Mouse (Mus musculus): ENCODE measurements at regions not wholly inside any gene's neighbourhood (a gene's known extent, or its start where the extent isn't known, plus 50 kb on each side); places are given as distances from the start of the nearest gene placed in this dataset.

DNA sequence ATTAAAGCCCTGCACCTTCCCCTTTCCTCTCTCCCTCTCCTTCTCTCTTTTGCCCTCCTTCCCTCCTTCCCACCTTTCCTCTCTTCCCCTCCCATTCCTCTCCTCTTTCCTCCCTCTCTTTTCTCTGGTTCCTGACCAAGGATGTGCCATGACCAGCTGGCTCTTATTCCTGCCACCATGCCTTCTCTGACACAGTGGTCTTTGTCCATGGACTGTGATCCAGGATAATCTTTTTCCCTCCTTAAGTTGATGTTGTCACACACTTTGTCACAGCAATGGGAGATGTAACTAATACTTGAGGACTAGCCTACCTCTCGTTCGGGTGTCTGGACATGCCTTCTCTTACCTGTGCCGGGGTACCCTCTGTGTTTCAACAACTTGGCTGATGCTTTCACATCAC lies 86.4 kb downstream of the Anapc4 start:
- no peak for DNase-seq (ENCODE audit: low read depth, low spot score)
- Histone ChIP-seq H3K4me1 (ENCODE audit: control insufficient read depth in 2 of 2, insufficient read depth in 2 of 2, low read length in 2 of 2, poor library complexity in 1 of 2) (peaks cover 0 to 2% of the 10 kb centered on the region in 2 experiments; a peak in 1 of 4 replicates), H3K27ac (ENCODE audit: insufficient read depth, low read depth, low read length, poor library complexity, severe bottlenecking) (no peak overlapping the region), H3K36me3 (ENCODE audit: control insufficient read depth, insufficient read depth, low read length, poor library complexity, severe bottlenecking) (no peaks in the 10 kb centered on the region), H3K9me3 (ENCODE audit: control insufficient read depth, insufficient read depth, low read depth, low read length) (no peaks in the 10 kb centered on the region), H3K9ac (ENCODE audit: insufficient read depth, low read depth, low read length, poor library complexity, severe bottlenecking) (no peak overlapping the region), H3K4me3 (ENCODE audit: insufficient read depth in 1 of 2, low read depth in 1 of 2, low read length in 2 of 2, poor library complexity in 1 of 2, severe bottlenecking in 1 of 2) (no peak overlapping the region)
- TF ChIP-seq ZC3H11A (IDR thresholded peaks at IDR 0.05; ENCODE audit: borderline replicate concordance, low read depth, low read length) (no peak), ZNF384 (IDR thresholded peaks at IDR 0.05; ENCODE audit: low read depth, low read length) (no peak), CHD2 (IDR thresholded peaks at IDR 0.05; ENCODE audit: low read depth, low read length) (no peak), HCFC1 (IDR thresholded peaks at IDR 0.05; ENCODE audit: borderline replicate concordance, insufficient read depth, low read length) (no peak), MAFK (IDR thresholded peaks at IDR 0.05; ENCODE audit: insufficient read depth, low read depth, low read length) (no peak)
- in situ Hi-C loops (cut with MboI; ENCODE audit: low sequenced_read_pairs in 2 of 2, unreplicated experiment in 2 of 2): no loop called here

DNA sequence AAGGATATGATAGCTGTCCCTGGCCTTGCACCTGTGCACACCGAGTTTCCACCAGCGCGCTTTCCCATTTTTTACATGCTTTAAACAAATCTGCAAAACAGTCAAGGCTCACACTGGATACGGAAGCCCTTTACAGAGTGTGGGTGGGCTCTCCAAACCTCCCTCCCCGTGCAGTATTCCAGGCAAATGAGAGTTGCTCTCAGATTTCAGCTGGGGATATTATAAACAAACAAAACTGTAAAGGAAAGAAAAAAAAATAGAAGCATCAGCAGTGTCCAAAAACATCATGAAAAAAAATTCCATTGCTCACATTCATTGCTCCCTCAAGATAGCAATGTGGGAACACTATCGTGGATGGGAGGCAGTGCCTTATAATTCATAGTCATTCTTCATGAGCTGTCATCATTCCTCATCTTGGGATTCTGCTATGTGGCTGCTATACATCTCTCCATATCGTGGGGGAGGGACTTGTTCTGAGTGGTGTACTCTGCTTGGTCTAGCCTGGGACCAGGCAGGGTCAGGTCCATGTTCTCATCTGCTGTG lies 87.0 kb downstream of the Anapc4 start:
- Histone ChIP-seq H3K4me1 (ENCODE audit: control insufficient read depth in 2 of 2, insufficient read depth in 2 of 2, low read length in 2 of 2, poor library complexity in 1 of 2) (peaks cover 0 to 2% of the 10 kb centered on the region in 2 experiments; a peak in 1 of 4 replicates), H3K9me3 (ENCODE audit: control insufficient read depth, insufficient read depth, low read depth, low read length) (no peaks in the 10 kb centered on the region), H3K27ac (ENCODE audit: insufficient read depth, low read depth, low read length, poor library complexity, severe bottlenecking) (no peak overlapping the region), H3K4me3 (ENCODE audit: insufficient read depth in 1 of 2, low read depth in 1 of 2, low read length in 2 of 2, poor library complexity in 1 of 2, severe bottlenecking in 1 of 2) (no peak overlapping the region), H3K36me3 (ENCODE audit: control insufficient read depth, insufficient read depth, low read length, poor library complexity, severe bottlenecking) (no peaks in the 10 kb centered on the region), H3K9ac (ENCODE audit: insufficient read depth, low read depth, low read length, poor library complexity, severe bottlenecking) (no peak overlapping the region)
- DNase-seq (ENCODE audit: low read depth, low spot score): no peak
- in situ Hi-C loops (cut with MboI; ENCODE audit: low sequenced_read_pairs in 2 of 2, unreplicated experiment in 2 of 2): no loop called here
- TF ChIP-seq ZC3H11A (IDR thresholded peaks at IDR 0.05; ENCODE audit: borderline replicate concordance, low read depth, low read length): no peak
- TF ChIP-seq MAFK (IDR thresholded peaks at IDR 0.05; ENCODE audit: insufficient read depth, low read depth, low read length): no peak
- no peak for TF ChIP-seq CHD2 (IDR thresholded peaks at IDR 0.05; ENCODE audit: low read depth, low read length)
- TF ChIP-seq ZNF384 (IDR thresholded peaks at IDR 0.05; ENCODE audit: low read depth, low read length): no peak
- TF ChIP-seq HCFC1 (IDR thresholded peaks at IDR 0.05; ENCODE audit: borderline replicate concordance, insufficient read depth, low read length): no peak

DNA sequence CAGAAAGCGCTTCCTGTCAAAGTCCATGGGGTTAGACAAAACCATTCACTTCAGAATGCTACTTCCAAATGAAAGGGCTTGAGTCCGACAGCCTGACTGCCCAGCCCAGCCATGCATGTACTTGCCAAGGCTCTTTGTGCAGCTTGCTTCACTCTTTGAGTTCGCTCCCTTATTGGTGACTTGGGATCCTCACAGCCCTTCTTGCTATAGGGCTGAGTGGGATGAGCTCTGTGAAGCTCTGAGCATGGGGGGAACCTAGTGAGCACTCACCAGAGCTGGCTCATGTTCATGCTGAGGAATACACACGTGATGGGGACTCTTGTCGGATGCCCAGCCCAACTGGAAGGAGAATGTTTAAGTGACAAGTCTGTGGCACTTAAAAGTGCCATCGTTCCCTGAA lies 91.2 kb downstream of the Anapc4 start:
- H3K27ac ChIP-seq (ENCODE audit: insufficient read depth, low read depth, low read length, poor library complexity, severe bottlenecking): no peak overlapping the region
- in situ Hi-C loops (cut with MboI; ENCODE audit: low sequenced_read_pairs in 2 of 2, unreplicated experiment in 2 of 2): no loop called here
- TF ChIP-seq CHD2 (IDR thresholded peaks at IDR 0.05; ENCODE audit: low read depth, low read length) (no peak), HCFC1 (IDR thresholded peaks at IDR 0.05; ENCODE audit: borderline replicate concordance, insufficient read depth, low read length) (no peak), ZC3H11A (IDR thresholded peaks at IDR 0.05; ENCODE audit: borderline replicate concordance, low read depth, low read length) (no peak), MAFK (IDR thresholded peaks at IDR 0.05; ENCODE audit: insufficient read depth, low read depth, low read length) (no peak), ZNF384 (IDR thresholded peaks at IDR 0.05; ENCODE audit: low read depth, low read length) (no peak)
- no peaks in the 10 kb centered on the region for H3K4me1 ChIP-seq (ENCODE audit: control insufficient read depth in 2 of 2, insufficient read depth in 2 of 2, low read length in 2 of 2, poor library complexity in 1 of 2)
- H3K9ac ChIP-seq (ENCODE audit: insufficient read depth, low read depth, low read length, poor library complexity, severe bottlenecking): no peak overlapping the region
- no peaks in the 10 kb centered on the region for H3K36me3 ChIP-seq (ENCODE audit: control insufficient read depth, insufficient read depth, low read length, poor library complexity, severe bottlenecking)
- no peak for DNase-seq (ENCODE audit: low read depth, low spot score)
- H3K4me3 ChIP-seq (ENCODE audit: insufficient read depth in 1 of 2, low read depth in 1 of 2, low read length in 2 of 2, poor library complexity in 1 of 2, severe bottlenecking in 1 of 2): no peak overlapping the region
- H3K9me3 ChIP-seq (ENCODE audit: control insufficient read depth, insufficient read depth, low read depth, low read length): no peaks in the 10 kb centered on the region

DNA sequence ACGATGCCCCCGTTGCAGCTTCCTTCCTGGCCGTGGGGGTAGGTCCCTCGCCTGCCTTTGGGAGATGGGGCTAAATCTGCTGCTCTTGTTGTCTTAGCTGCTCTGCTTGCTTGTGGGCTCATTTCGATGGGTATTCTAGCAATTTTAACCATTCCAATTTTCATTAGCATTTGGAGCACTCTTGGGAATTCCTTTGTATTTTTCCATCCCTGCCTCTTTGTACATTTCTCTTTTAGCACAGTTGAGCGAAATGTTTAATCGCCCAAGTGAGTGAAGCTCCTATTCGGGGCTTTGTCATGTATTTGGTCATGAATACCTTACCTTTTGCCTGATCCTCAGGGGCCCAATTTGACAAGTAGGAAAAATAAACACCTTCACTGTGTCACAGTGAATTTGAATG lies 95.9 kb downstream of the Anapc4 start:
- no peaks in the 10 kb centered on the region for H3K4me1 ChIP-seq (ENCODE audit: control insufficient read depth in 2 of 2, insufficient read depth in 2 of 2, low read length in 2 of 2, poor library complexity in 1 of 2)
- H3K27ac ChIP-seq (ENCODE audit: insufficient read depth, low read depth, low read length, poor library complexity, severe bottlenecking): no peak overlapping the region
- no peaks in the 10 kb centered on the region for H3K9me3 ChIP-seq (ENCODE audit: control insufficient read depth, insufficient read depth, low read depth, low read length)
- in situ Hi-C loops (cut with MboI; ENCODE audit: low sequenced_read_pairs in 2 of 2, unreplicated experiment in 2 of 2): no loop called here
- no peak overlapping the region for H3K4me3 ChIP-seq (ENCODE audit: insufficient read depth in 1 of 2, low read depth in 1 of 2, low read length in 2 of 2, poor library complexity in 1 of 2, severe bottlenecking in 1 of 2)
- TF ChIP-seq ZC3H11A (IDR thresholded peaks at IDR 0.05; ENCODE audit: borderline replicate concordance, low read depth, low read length) (no peak), HCFC1 (IDR thresholded peaks at IDR 0.05; ENCODE audit: borderline replicate concordance, insufficient read depth, low read length) (no peak), ZNF384 (IDR thresholded peaks at IDR 0.05; ENCODE audit: low read depth, low read length) (no peak), CHD2 (IDR thresholded peaks at IDR 0.05; ENCODE audit: low read depth, low read length) (no peak), MAFK (IDR thresholded peaks at IDR 0.05; ENCODE audit: insufficient read depth, low read depth, low read length) (no peak)
- no peak overlapping the region for H3K9ac ChIP-seq (ENCODE audit: insufficient read depth, low read depth, low read length, poor library complexity, severe bottlenecking)
- no peaks in the 10 kb centered on the region for H3K36me3 ChIP-seq (ENCODE audit: control insufficient read depth, insufficient read depth, low read length, poor library complexity, severe bottlenecking)
- no peak for DNase-seq (ENCODE audit: low read depth, low spot score)

DNA sequence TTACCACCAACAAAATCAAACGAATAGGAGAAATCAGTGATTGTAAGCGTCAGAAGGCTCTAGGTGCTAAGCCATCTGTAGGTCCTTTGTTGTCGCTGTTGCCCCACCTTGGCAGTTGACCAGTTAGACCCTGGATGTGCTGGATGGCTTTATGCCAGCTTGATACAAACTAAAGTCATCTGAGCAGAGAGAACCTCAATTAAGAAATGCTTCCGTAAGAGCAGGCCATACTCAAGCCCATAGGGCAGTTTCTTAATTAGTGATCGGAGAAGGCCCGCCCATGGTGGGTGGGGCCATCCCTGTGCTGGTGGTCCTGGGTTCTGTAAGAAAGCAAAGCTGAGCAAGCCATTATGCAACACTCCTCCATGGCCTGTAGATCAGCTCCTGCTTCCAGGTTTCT lies 99.5 kb downstream of the Anapc4 start:
- in situ Hi-C loops (cut with MboI; ENCODE audit: low sequenced_read_pairs in 2 of 2, unreplicated experiment in 2 of 2): no loop called here
- Histone ChIP-seq H3K9me3 (ENCODE audit: control insufficient read depth, insufficient read depth, low read depth, low read length) (no peaks in the 10 kb centered on the region), H3K36me3 (ENCODE audit: control insufficient read depth, insufficient read depth, low read length, poor library complexity, severe bottlenecking) (no peaks in the 10 kb centered on the region), H3K27ac (ENCODE audit: insufficient read depth, low read depth, low read length, poor library complexity, severe bottlenecking) (no peak overlapping the region), H3K4me3 (ENCODE audit: insufficient read depth in 1 of 2, low read depth in 1 of 2, low read length in 2 of 2, poor library complexity in 1 of 2, severe bottlenecking in 1 of 2) (no peak overlapping the region), H3K9ac (ENCODE audit: insufficient read depth, low read depth, low read length, poor library complexity, severe bottlenecking) (no peak overlapping the region), H3K4me1 (ENCODE audit: control insufficient read depth in 2 of 2, insufficient read depth in 2 of 2, low read length in 2 of 2, poor library complexity in 1 of 2) (no peaks in the 10 kb centered on the region)
- no peak for DNase-seq (ENCODE audit: low read depth, low spot score)
- TF ChIP-seq MAFK (IDR thresholded peaks at IDR 0.05; ENCODE audit: insufficient read depth, low read depth, low read length) (no peak), HCFC1 (IDR thresholded peaks at IDR 0.05; ENCODE audit: borderline replicate concordance, insufficient read depth, low read length) (no peak), ZC3H11A (IDR thresholded peaks at IDR 0.05; ENCODE audit: borderline replicate concordance, low read depth, low read length) (no peak), ZNF384 (IDR thresholded peaks at IDR 0.05; ENCODE audit: low read depth, low read length) (no peak), CHD2 (IDR thresholded peaks at IDR 0.05; ENCODE audit: low read depth, low read length) (no peak)
